Mouse (Mus musculus): ENCODE measurements around the gene Ets1. TPM values are rescaled to one million over a fixed set of nuclear protein-coding genes. Genes with fewer than 3 reads are reported as not detected.
A peak's percentile ranks its signal among the peaks of the same experiment; 100 is the strongest.

Ets1 gene
- polyA plus RNA-seq, 1 experiment from 2014 or later = 18.1 TPM

GRCm38 (mm10) chr9:32594346-32594745 lies 41.7 kb upstream of the Ets1 start:
- H3K4me2 ChIP-seq (ENCODE audit: low read depth, low read length) = no peak overlapping the region
- no peak overlapping the region for H3K4me3 ChIP-seq (ENCODE audit: low read depth, low read length)
- no peak overlapping the region for H3K9ac ChIP-seq (replicated peaks)
- no peak for DNase-seq
- no peak for ATAC-seq
- H3K27ac ChIP-seq (ENCODE audit: low read depth) = no peak overlapping the region
- H3K36me3 ChIP-seq (replicated peaks; ENCODE audit: insufficient read depth, low read length) = no peaks in the 10 kb centered on the region
- no peaks in the 10 kb centered on the region for H3K9me3 ChIP-seq (ENCODE audit: low read length)
- no peaks in the 10 kb centered on the region for H3K27me3 ChIP-seq (ENCODE audit: insufficient read depth, low read length)
- 0 out of 2 replicates have a peak, but pooled peaks cover 2% of the 10 kb centered on the region for H3K4me1 ChIP-seq (ENCODE audit: insufficient read depth)
- 47% methylated on average over 4 of the region's 4 CpGs for WGBS (ENCODE audit: insufficient replicate concordance)
- TF ChIP-seq CTCF (IDR thresholded peaks at IDR 0.05; ENCODE audit: low read depth) = no peak

GRCm38 (mm10) chr9:32595076-32595820 lies 40.8 kb upstream of the Ets1 start:
- TF ChIP-seq CTCF (IDR thresholded peaks at IDR 0.05; ENCODE audit: low read depth) (no peak), EP300 (IDR thresholded peaks at IDR 0.05; ENCODE audit: low read depth) (no peak)
- 0 out of 2 replicates have a peak, but pooled peaks cover 2% of the 10 kb centered on the region for H3K4me1 ChIP-seq (ENCODE audit: insufficient read depth)
- 66% methylated on average over 7 of the region's 7 CpGs for WGBS (ENCODE audit: insufficient replicate concordance)
- H3K27me3 ChIP-seq (ENCODE audit: insufficient read depth, low read length) = no peaks in the 10 kb centered on the region
- H3K9me3 ChIP-seq (ENCODE audit: low read length) = no peaks in the 10 kb centered on the region
- H3K9ac ChIP-seq (replicated peaks) = no peak overlapping the region
- H3K36me3 ChIP-seq (replicated peaks; ENCODE audit: insufficient read depth, low read length) = no peaks in the 10 kb centered on the region
- no peak for ATAC-seq
- no peak overlapping the region; the same call in 1 of the 2 replicates for H3K27ac ChIP-seq (ENCODE audit: low read depth)
- DNase-seq = no peak
- no peak overlapping the region for H3K4me2 ChIP-seq (ENCODE audit: low read depth, low read length)
- H3K4me3 ChIP-seq (ENCODE audit: low read depth, low read length) = no peak overlapping the region

DNA sequence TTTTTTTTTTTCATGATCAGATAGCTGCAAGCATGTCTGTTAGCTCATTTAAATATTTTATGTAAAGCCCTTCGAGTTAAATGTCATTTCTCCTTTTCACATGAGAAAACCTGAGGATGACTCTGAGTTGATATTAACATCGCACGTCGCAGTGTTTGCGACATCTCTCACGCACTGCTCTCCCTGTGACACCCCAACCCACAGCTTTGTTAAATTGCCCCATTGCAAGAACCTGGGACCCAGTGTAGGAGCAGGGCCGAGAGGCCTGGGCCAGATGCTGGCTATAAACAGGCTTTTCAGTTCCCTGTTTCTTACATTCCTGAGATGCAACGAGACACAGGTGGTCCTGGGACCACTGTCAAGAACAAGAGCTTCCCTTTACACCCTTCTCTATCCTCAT lies 39.7 kb upstream of the Ets1 start:
- WGBS (ENCODE audit: insufficient replicate concordance) = 67% methylated on average over 8 of the region's 8 CpGs
- H3K27me3 ChIP-seq (ENCODE audit: insufficient read depth, low read length) = no peaks in the 10 kb centered on the region
- H3K4me3 ChIP-seq (ENCODE audit: low read depth, low read length) = no peak overlapping the region
- no peaks in the 10 kb centered on the region for H3K36me3 ChIP-seq (replicated peaks; ENCODE audit: insufficient read depth, low read length)
- H3K9ac ChIP-seq (replicated peaks) = no peak overlapping the region
- H3K27ac ChIP-seq (ENCODE audit: low read depth) = no peak overlapping the region
- ATAC-seq (no peak), DNase-seq (no peak)
- no peak for TF ChIP-seq CTCF (IDR thresholded peaks at IDR 0.05; ENCODE audit: low read depth)
- TF ChIP-seq EP300 (IDR thresholded peaks at IDR 0.05; ENCODE audit: low read depth) = no peak
- no peaks in the 10 kb centered on the region for H3K9me3 ChIP-seq (ENCODE audit: low read length)
- no peak overlapping the region for H3K4me2 ChIP-seq (ENCODE audit: low read depth, low read length)
- 0 out of 2 replicates have a peak, but pooled peaks cover 2% of the 10 kb centered on the region for H3K4me1 ChIP-seq (ENCODE audit: insufficient read depth)

DNA sequence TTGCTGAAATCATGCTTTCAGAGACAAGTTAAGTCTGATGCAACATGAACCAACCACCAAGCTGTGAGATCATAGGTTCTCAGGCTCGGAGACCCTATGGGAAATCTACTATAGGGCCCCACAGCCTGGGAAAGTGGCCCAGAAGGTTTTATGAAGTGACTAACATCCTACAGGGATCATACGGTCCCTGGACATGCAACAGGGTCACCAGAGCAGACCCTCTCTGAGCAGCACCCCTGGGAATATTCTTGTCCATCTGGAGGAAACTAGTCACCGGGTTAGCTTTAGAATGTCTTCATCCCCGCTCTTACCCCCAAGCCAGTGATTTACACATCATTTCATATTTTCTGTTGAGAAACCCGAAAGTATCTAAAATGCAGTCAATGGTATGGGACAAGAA lies 34.1 kb upstream of the Ets1 start:
- Histone ChIP-seq H3K9me3 (ENCODE audit: low read length) (no peaks in the 10 kb centered on the region), H3K36me3 (replicated peaks; ENCODE audit: insufficient read depth, low read length) (no peaks in the 10 kb centered on the region), H3K4me1 (ENCODE audit: insufficient read depth) (no peaks in the 10 kb centered on the region; the same call in 1 of the 2 replicates), H3K4me3 (ENCODE audit: low read depth, low read length) (no peak overlapping the region), H3K27me3 (ENCODE audit: insufficient read depth, low read length) (no peaks in the 10 kb centered on the region), H3K27ac (ENCODE audit: low read depth) (no peak overlapping the region), H3K9ac (replicated peaks) (no peak overlapping the region), H3K4me2 (ENCODE audit: low read depth, low read length) (no peak overlapping the region)
- DNase-seq = no peak
- no peak for ATAC-seq
- TF ChIP-seq CTCF (IDR thresholded peaks at IDR 0.05; ENCODE audit: low read depth) = no peak
- TF ChIP-seq EP300 (IDR thresholded peaks at IDR 0.05; ENCODE audit: low read depth) = no peak
- WGBS (ENCODE audit: insufficient replicate concordance) = 78% methylated on average over 5 of the region's 5 CpGs

GRCm38 (mm10) chr9:32603097-32603496 lies 32.9 kb upstream of the Ets1 start:
- WGBS (ENCODE audit: insufficient replicate concordance) = 50% methylated on average over 7 of the region's 7 CpGs
- H3K4me3 ChIP-seq (ENCODE audit: low read depth, low read length) = no peak overlapping the region
- no peak overlapping the region for H3K9ac ChIP-seq (replicated peaks)
- H3K4me2 ChIP-seq (ENCODE audit: low read depth, low read length) = no peak overlapping the region
- DNase-seq (no peak), ATAC-seq (peak; percentile 32; the same call in 1 of the 2 replicates)
- H3K36me3 ChIP-seq (replicated peaks; ENCODE audit: insufficient read depth, low read length) = no peaks in the 10 kb centered on the region
- no peaks in the 10 kb centered on the region for H3K9me3 ChIP-seq (ENCODE audit: low read length)
- no peak overlapping the region for H3K27ac ChIP-seq (ENCODE audit: low read depth)
- peaks cover 6% of the 10 kb centered on the region; the same call in 1 of the 2 replicates for H3K4me1 ChIP-seq (ENCODE audit: insufficient read depth)
- no peak for TF ChIP-seq EP300 (IDR thresholded peaks at IDR 0.05; ENCODE audit: low read depth)
- TF ChIP-seq CTCF (IDR thresholded peaks at IDR 0.05; ENCODE audit: low read depth) = no peak
- no peaks in the 10 kb centered on the region for H3K27me3 ChIP-seq (ENCODE audit: insufficient read depth, low read length)

DNA sequence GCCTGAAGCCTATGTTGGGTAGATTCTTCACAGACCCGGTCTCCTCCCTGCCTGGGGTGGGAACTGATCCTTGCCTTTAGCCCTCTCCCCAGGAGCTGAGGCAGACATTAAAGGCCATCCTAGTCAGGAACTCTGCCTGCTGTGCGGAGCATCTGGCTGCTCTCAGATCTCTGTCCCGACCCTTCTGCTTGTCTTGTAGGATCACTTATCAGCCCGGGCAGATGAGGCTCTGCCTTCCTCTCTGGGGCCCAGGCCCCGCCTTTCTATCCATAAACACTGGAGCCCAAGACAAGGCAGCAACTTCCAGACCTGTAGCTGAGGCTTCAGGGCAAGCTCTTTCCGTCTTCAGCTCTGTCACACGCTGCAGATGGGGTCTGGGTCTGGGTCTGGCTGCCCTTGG lies 28.8 kb upstream of the Ets1 start:
- Histone ChIP-seq H3K4me1 (ENCODE audit: insufficient read depth) (peaks cover 19% of the 10 kb centered on the region), H3K27ac (ENCODE audit: low read depth) (0 out of 2 replicates have a peak overlapping the region, but pooled peaks have one; percentile 34), H3K9me3 (ENCODE audit: low read length) (no peaks in the 10 kb centered on the region), H3K27me3 (ENCODE audit: insufficient read depth, low read length) (no peaks in the 10 kb centered on the region), H3K9ac (replicated peaks) (0 out of 2 replicates have a peak overlapping the region, but pooled peaks have one; percentile 16), H3K4me3 (ENCODE audit: low read depth, low read length) (no peak overlapping the region), H3K36me3 (replicated peaks; ENCODE audit: insufficient read depth, low read length) (no peaks in the 10 kb centered on the region), H3K4me2 (ENCODE audit: low read depth, low read length) (peak overlapping the region; percentile 51)
- peak; percentile 95 for ATAC-seq
- 24% methylated on average over 7 of the region's 7 CpGs for WGBS (ENCODE audit: insufficient replicate concordance)
- peak; percentile 56 for DNase-seq
- TF ChIP-seq CTCF (IDR thresholded peaks at IDR 0.05; ENCODE audit: low read depth) (no peak), EP300 (IDR thresholded peaks at IDR 0.05; ENCODE audit: low read depth) (peak; percentile 84)
